Comparison of ENCODE assay signal across 8 mouse cellular contexts in the genomic region with DNA sequence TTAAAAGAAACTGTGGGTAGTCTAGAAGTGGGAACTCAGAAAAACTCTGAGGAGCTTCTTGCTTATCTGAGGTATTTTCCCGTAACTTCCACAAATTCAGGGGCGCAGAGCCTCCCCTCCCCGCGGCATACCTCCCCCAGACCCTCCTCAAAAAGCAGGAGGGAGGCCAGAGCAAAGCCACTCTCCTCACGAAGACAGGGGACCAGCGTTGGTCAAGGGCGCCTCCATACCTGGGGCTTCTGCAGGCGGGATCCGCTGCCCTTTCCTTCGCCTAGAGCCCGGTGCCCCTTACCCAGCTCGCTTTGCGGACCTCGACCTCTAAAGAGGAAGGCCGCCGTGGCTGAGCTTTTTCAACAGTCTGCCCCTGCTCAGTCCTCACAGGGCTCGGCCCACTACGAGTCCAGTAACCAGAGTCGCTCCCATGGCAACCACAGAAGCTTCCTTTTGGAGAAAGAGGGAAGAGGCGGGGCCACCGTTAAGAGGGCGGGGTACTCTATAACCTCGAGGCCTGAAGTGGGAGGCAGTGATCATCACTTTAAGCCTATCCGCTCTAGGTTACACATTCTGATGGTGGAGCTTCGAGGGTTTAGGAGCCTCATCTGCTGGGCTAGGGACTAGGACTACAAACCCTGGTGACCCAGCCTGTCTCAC. TPM values are rescaled to one million over a fixed set of nuclear protein-coding genes. Genes with fewer than 3 reads are reported as not detected.
A peak's percentile ranks its signal among the peaks of the same experiment; 100 is the strongest.
DNase-seq lines count a peak whose midpoint lies in the region; ATAC-seq lines count a peak whose summit lies in the region.

Gene Lrrc34 (minus strand): TSS at position 430 of the 651 bp plus-strand sequence.

- H3K9ac ChIP-seq in embryonic facial prominence, embryonic 11.5 days (replicated peaks; ENCODE audit: low read length): peak within 1 kb of the TSS; percentile 61
- 0 out of 2 replicates have a peak within 1 kb of the TSS, but pooled peaks have one; percentile 25 for H3K9ac ChIP-seq in stomach, embryonic 14.5 days (replicated peaks; ENCODE audit: low read depth, low read length)

- peaks cover 8% of the 10 kb centered on the region for H3K27me3 ChIP-seq in embryonic facial prominence, embryonic 11.5 days (ENCODE audit: control insufficient read depth, insufficient read depth, low read length)
- H3K27me3 ChIP-seq in stomach, embryonic 14.5 days (ENCODE audit: control insufficient read depth, insufficient read depth, low read length): 0 out of 2 replicates have a peak, but pooled peaks cover 4% of the 10 kb centered on the region

- H3K9me3 ChIP-seq in embryonic facial prominence, embryonic 11.5 days (replicated peaks; ENCODE audit: control insufficient read depth, low read length): no peaks in the 10 kb centered on the region
- H3K9me3 ChIP-seq in stomach, embryonic 14.5 days (ENCODE audit: control insufficient read depth, low read depth, low read length): no peaks in the 10 kb centered on the region

- intact Hi-C loops in heart, postnatal 36 days (cut with DNase I): no loop called here

- no peaks in the 10 kb centered on the region for H3K36me3 ChIP-seq in embryonic facial prominence, embryonic 11.5 days (replicated peaks; ENCODE audit: control insufficient read depth, insufficient read depth, low read depth, low read length)
- no peaks in the 10 kb centered on the region for H3K36me3 ChIP-seq in stomach, embryonic 14.5 days (ENCODE audit: control insufficient read depth, insufficient read depth, low read length)

- WGBS in embryonic facial prominence, embryonic 11.5 days: 1% methylated on average over 25 of the region's 25 CpGs
- 2% methylated on average over 25 of the region's 25 CpGs for WGBS in stomach, embryonic 14.5 days

- peaks cover 5% of the 10 kb centered on the region; the same call in 1 of the 2 replicates for H3K4me1 ChIP-seq in embryonic facial prominence, embryonic 11.5 days (ENCODE audit: control insufficient read depth, insufficient read depth, low read length)
- H3K4me1 ChIP-seq in stomach, embryonic 14.5 days (ENCODE audit: control insufficient read depth, insufficient read depth, low read length): no peaks in the 10 kb centered on the region; the same call in 1 of the 2 replicates

- DNase-seq in thymus, postnatal 4 days: peak; percentile 14
- no peak for DNase-seq in thymus, postnatal 10 days (ENCODE audit: low spot score in 2 of 2)
- DNase-seq in embryonic facial prominence, embryonic 11.5 days (ENCODE audit: low spot score): peak; percentile 89
- peak; percentile 6 to 18 for DNase-seq in heart, postnatal 36 days
- peak; percentile 78 to 85 for DNase-seq in kidney, postnatal 4 days
- DNase-seq in layer of hippocampus, adult 8-10 months (ENCODE audit: low spot score in 2 of 2): no peak

- H3K4me3 ChIP-seq in embryonic facial prominence, embryonic 11.5 days (ENCODE audit: low read depth, low read length): peak within 1 kb of the TSS; percentile 35
- H3K4me3 ChIP-seq in stomach, embryonic 14.5 days (ENCODE audit: low read depth, low read length): peak within 1 kb of the TSS; percentile 31

- H3K27ac ChIP-seq in embryonic facial prominence, embryonic 11.5 days (replicated peaks; ENCODE audit: low read depth, low read length): no peak within 1 kb of the TSS
- no peak within 1 kb of the TSS for H3K27ac ChIP-seq in stomach, embryonic 14.5 days (ENCODE audit: low read length)

- H3K4me2 ChIP-seq in embryonic facial prominence, embryonic 11.5 days (ENCODE audit: low read depth, low read length): peak within 1 kb of the TSS; percentile 74
- H3K4me2 ChIP-seq in stomach, embryonic 14.5 days (replicated peaks; ENCODE audit: low read depth, low read length): peak within 1 kb of the TSS; percentile 72

- ATAC-seq in embryonic facial prominence, embryonic 11.5 days (replicated peaks; ENCODE audit: insufficient number of reproducible peaks, low FRiP score, low TSS enrichment, low read depth): peak; percentile 88
- peak; percentile 95 for ATAC-seq in megakaryocyte progenitor cell, adult 5-6 weeks (replicated peaks; ENCODE audit: poor library complexity)
- peak; percentile 84 for ATAC-seq in stomach, embryonic 14.5 days (ENCODE audit: insufficient number of reproducible peaks, insufficient read depth, low FRiP score, low read depth)

RNA-seq across cellular contexts. Expression of gene Lrrc34, which starts in this region (rescaled TPM):
- polyA plus RNA-seq in embryonic facial prominence, embryonic 11.5 days (2014; fragmentation: Nextera tagmentation; extraction: Ambion mirVana): 2.6 and 2.7 TPM in 2 replicates
- not detected for total RNA-seq in heart, postnatal 36 days (2021)
- total RNA-seq in megakaryocyte progenitor cell, adult 5-6 weeks (2015): not detected in 2 replicates
- total RNA-seq in megakaryocyte progenitor cell, adult 5-6 weeks (2017): not detected in 2 replicates
- polyA plus RNA-seq in stomach, embryonic 14.5 days (2014; fragmentation: Nextera tagmentation; extraction: Ambion mirVana): 1.1 and 1.4 TPM in 2 replicates
- total RNA-seq in layer of hippocampus, adult 8-10 months (2022): under 1 TPM in 1 of 4 experiments, not detected in 3; 0.38 TPM

Comparison
In these comparisons a context has a peak if more than half of its experiments do, and no peak if none do; other contexts are left out.
1. DNase-seq: peak in thymus, postnatal 4 days (single experiment), embryonic facial prominence, embryonic 11.5 days (single experiment) and kidney, postnatal 4 days (2 of 2); none in thymus, postnatal 10 days (0 of 2) and layer of hippocampus, adult 8-10 months (0 of 2).
2. Peak in DNase-seq in heart, postnatal 36 days; RNA of the gene not detected or under 1 TPM.
3. Peak in ATAC-seq in megakaryocyte progenitor cell, adult 5-6 weeks; RNA of the gene not detected or under 1 TPM.
4. Peak in every context shown above with its lines, with median percentiles within 50 percentile points of each other: ATAC-seq.